Mouse (Mus musculus) bone marrow macrophage, adult 2 months (primary cell): ENCODE results near the gene Adssl1.

Source experiments
- CTCF ChIP-seq: IDR thresholded peaks from 2 replicates; pipeline ENCODE4 v1.5.1; 2012; ENCODE audit warnings: low read depth, mild to moderate bottlenecking, low read length, moderate library complexity
- POLR2A ChIP-seq: IDR thresholded peaks from 2 replicates; pipeline ENCODE4 v1.6.1; 2012; ENCODE audit warnings: mild to moderate bottlenecking, low read depth, low read length, borderline replicate concordance

DNA sequence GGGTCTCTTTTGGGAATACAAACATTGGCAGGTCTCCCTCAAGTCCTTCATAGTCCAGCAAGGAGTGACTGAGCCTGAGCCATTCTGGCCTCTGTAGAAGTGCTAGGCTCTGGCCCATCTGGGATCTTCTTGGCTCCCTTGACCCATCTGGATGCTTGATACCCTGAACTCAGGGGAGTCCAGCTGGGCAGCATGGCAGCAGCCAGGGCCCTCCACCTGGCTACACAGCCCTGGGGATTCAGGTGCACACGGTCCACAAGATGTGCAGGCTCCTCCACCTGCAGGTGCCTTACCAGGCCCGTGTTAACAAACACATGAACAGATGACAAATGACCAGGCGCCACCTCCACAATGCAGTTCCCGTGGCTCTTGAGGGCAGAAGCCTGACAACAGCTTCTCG is 44.8 kb downstream of the Adssl1 start:
- TF ChIP-seq CTCF (no peak), POLR2A (no peak)
